Mouse (Mus musculus) myocyte (in vitro differentiated cells): ENCODE results near the gene Wdr82.

Source experiments
- POLR2A ChIP-seq: IDR thresholded peaks from one replicate; pipeline ENCODE4 v1.6.1; 2011; ENCODE audit warnings: low read depth, mild to moderate bottlenecking, control low read depth, moderate library complexity; ENCODE audit not compliant: insufficient read length
- TCF12 ChIP-seq: IDR thresholded peaks from one replicate; pipeline ENCODE4 v1.6.1; 2011; ENCODE audit warnings: mild to moderate bottlenecking, control low read depth; ENCODE audit not compliant: poor library complexity, insufficient read depth, severe bottlenecking
- TCF3 ChIP-seq: IDR thresholded peaks from one replicate; pipeline ENCODE4 v1.6.1; 2011; ENCODE audit warnings: low read depth, control low read depth; ENCODE audit not compliant: insufficient read length

DNA sequence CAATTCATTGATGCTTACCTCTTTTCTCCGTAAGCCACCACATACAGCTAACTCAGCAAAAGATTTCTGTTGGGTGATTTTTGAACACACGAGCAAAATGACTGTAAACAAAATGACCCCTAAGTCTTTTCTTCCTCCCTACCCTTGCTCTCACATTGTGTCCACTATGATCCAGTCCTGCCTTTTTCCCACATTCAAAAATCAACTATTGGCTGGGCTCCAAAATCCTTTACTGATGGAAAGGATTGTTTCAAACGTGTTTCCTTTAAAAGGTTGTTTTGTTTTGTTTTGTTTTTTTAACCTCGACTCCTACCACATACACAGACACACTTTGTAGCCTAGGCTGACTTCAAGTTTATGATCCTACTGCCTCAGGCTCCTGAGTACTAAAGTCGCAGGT lies 10.3 kb upstream of the Wdr82 start:
- TF ChIP-seq TCF3: no peak
- TF ChIP-seq TCF12: no peak
- TF ChIP-seq POLR2A: no peak
